Mouse (Mus musculus) liver, embryonic 12.5 days (tissue): ENCODE results near the gene Arfip1. TPM values are rescaled to one million over a fixed set of nuclear protein-coding genes. Genes with fewer than 3 reads are reported as not detected.

Experiments used
- ATAC-seq: fragments of 200-750 bp; cut with Nextera tagmentation; 2 replicates; pipeline ENCODE4 v1.8.0; 2017; ENCODE audit warnings: moderate number of reproducible peaks, mild to moderate bottlenecking, moderate library complexity
- H3K27ac ChIP-seq: fragments of 300-500 bp; sonication (generic); 2 replicates; pipeline ENCODE4 v1.5.1; 2016; ENCODE audit warnings: mild to moderate bottlenecking
- H3K27me3 ChIP-seq: fragments of 300-500 bp; sonication (generic); replicated peaks from 2 replicates; pipeline ENCODE4 v1.6.1; 2016; ENCODE audit warnings: mild to moderate bottlenecking, moderate library complexity
- H3K36me3 ChIP-seq: fragments of 300-500 bp; sonication (generic); 2 replicates; pipeline ENCODE4 v1.6.1; 2016; ENCODE audit warnings: mild to moderate bottlenecking, moderate library complexity
- H3K4me1 ChIP-seq: fragments of 300-500 bp; sonication (generic); 2 replicates; pipeline ENCODE4 v1.6.1; 2016
- H3K4me2 ChIP-seq: fragments of 300-500 bp; sonication (generic); 2 replicates; pipeline ENCODE4 v1.6.1; 2016; ENCODE audit warnings: mild to moderate bottlenecking, moderate library complexity
- H3K4me3 ChIP-seq: fragments of 300-500 bp; sonication (generic); 2 replicates; pipeline ENCODE4 v1.5.1; 2016; ENCODE audit warnings: mild to moderate bottlenecking, moderate library complexity
- H3K9ac ChIP-seq: fragments of 300-500 bp; sonication (generic); 2 replicates; pipeline ENCODE4 v1.6.1; 2016; ENCODE audit warnings: mild to moderate bottlenecking, moderate library complexity
- H3K9me3 ChIP-seq: fragments of 300-500 bp; sonication (generic); replicated peaks from 2 replicates; pipeline ENCODE4 v1.6.1; 2016; ENCODE audit warnings: mild to moderate bottlenecking, moderate library complexity
- WGBS: fragments of 180-500 bp; shearing (Covaris S2); methylation state at CpG from one replicate; pipeline ENCODE4 v1.1.7; 2016; ENCODE audit not compliant: insufficient replicate concordance; 5-methylcytosine and 5-hydroxymethylcytosine counted together
- polyA plus RNA-seq: library from polyadenylated mRNA; unstranded; fragments of >200 nt; fragmentation: Nextera tagmentation; extraction: Ambion mirVana; gene quantifications from 2 replicates; pipeline ENCODE4 v1.2.1, GENCODE M21; 2016

The Arfip1 gene
- polyA plus RNA-seq, 1 experiment from 2014 or later, result 16.5 TPM

DNA sequence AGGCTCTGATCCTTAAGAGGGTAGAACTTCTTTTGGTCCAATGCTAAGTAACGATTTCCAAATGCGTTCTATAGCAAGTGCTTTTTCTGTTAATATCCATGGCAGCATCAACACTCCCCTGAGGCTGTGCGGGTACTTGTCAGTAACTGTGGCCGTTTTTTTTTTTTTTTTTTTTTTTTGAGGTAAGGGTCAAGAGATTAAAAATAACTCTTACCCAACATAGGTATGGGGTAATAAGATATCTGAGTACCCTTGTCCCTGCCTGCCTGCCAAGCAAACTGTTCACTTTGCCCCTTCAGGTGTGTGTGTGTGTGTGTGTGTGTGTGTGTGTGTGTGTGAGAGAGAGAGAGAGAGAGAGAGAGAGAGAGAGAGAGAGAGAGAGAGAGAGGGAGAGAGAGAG lies 98.1 kb downstream of the Arfip1 start:
- WGBS, result 68% methylated on average over 4 of the region's 4 CpGs

DNA sequence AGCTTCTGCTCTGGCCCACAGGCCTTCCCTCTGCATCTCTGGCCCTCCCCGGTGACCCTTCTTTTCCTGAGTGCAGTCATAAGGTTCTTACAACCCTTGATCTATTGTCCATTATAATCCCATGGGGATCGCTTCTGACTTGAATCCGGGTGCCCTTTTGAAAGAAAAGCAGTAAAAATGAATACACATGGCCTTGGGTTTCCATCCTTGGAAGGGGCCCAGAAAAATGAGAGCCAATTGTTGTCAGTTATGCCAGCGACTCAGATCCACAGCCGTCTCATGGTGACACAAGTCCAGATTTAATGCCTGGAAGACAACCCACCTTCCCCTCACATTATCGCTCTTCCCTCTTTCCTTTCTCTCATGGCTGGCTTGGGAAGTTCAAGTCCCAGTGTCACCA lies 100.3 kb downstream of the Arfip1 start:
- WGBS, result 87% methylated on average over 6 of the region's 6 CpGs
- Histone ChIP-seq H3K9ac (no peak overlapping the region), H3K4me3 (no peak overlapping the region), H3K36me3 (no peaks in the 10 kb centered on the region), H3K4me2 (no peak overlapping the region), H3K9me3 (no peaks in the 10 kb centered on the region), H3K27me3 (peaks cover 56% of the 10 kb centered on the region), H3K4me1 (peaks cover 42% of the 10 kb centered on the region), H3K27ac (no peak overlapping the region)
- ATAC-seq, result no peak

More for the DNA sequence above, 98.1 kb downstream of the Arfip1 start:
- H3K4me1 ChIP-seq, result peaks cover 21% of the 10 kb centered on the region
- no peak overlapping the region for H3K4me3 ChIP-seq
- no peaks in the 10 kb centered on the region for H3K9me3 ChIP-seq
- no peak overlapping the region for H3K27ac ChIP-seq
- no peak overlapping the region for H3K9ac ChIP-seq
- H3K4me2 ChIP-seq, result no peak overlapping the region
- H3K27me3 ChIP-seq, result peaks cover 34% of the 10 kb centered on the region
- H3K36me3 ChIP-seq, result no peaks in the 10 kb centered on the region
- no peak for ATAC-seq

DNA sequence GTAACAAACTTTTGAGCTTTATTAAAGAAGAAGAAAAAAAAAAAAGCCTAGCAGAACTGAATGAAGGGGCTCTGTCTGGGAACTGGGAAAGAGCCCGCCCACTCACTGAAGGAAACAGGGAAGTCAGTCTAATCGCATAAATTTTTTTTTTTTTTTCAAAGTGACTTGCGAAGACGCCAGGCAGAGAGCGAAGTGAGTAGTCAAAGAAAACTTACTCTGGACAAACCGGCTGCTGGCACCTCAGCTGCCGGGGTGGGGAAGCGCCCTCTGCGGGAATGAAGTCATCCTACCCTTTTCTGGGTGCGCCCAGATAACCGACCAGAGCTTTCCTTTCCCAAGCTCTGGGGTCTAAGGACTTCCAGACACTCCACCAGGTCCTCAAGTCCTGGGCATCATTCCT lies 101.3 kb downstream of the Arfip1 start:
- no peak for ATAC-seq
- Histone ChIP-seq H3K4me3 (peak overlapping the region; percentile 78), H3K4me1 (peaks cover 53% of the 10 kb centered on the region), H3K9ac (peak overlapping the region; percentile 94), H3K4me2 (peak overlapping the region; percentile 97), H3K9me3 (no peaks in the 10 kb centered on the region), H3K27me3 (peaks cover 65% of the 10 kb centered on the region), H3K36me3 (peaks cover 4% of the 10 kb centered on the region), H3K27ac (peak overlapping the region; percentile 91)
- WGBS, result 3% methylated on average over 11 of the region's 11 CpGs

DNA sequence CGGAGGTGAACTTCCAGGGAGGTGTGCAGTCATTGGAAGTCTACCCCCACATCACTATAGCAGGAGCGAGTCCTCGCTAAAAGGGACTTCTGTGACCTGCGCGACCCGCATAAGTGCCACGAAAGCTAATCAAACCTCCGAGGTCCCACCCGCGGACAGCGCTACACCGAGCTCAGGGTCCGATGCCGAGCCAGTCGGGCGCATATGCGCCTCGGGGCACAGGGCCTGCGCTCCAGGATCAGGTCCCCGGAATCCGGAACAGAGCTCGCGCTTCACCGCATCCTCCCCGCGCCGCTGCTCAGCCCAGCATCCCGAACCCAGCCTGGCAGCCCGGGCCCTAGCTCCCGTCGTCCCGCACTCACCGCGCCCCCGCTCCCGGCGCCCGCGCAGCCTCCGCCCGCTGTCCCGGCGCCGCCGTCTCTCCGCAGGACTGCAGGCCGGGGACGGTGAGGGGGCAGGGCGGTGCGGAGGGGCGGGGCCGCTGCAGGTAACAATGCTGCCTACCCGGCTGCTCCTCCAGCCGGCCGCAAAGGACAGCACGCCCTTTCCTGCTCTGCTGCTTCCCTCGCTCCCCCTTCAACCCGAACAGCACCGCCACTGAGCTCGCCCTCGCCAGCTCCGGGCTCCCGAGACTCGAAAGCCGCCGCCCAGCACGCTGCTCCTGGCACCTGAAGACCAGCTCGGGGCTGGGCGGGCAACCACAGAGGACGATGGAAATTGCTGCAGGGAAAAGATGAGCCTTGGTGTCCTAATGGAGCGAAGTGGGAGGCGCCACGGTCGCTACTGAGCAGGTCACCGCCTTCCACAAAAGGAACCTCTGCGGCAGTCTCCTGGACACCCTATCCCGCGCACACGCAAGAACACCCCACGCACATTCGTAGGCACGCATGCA lies 102.2 kb downstream of the Arfip1 start, which contains the start of gene Fhdc1:
Gene Fhdc1 (minus strand): TSS at position 424 of the 892 bp plus-strand sequence.
- peaks cover 70% of the 10 kb centered on the region for H3K27me3 ChIP-seq
- H3K4me2 ChIP-seq, result peak within 1 kb of the TSS; percentile 97
- peak within 1 kb of the TSS; percentile 94 for H3K9ac ChIP-seq
- peak within 1 kb of the TSS; percentile 78 for H3K4me3 ChIP-seq
- ATAC-seq, result peak; percentile 72
- H3K27ac ChIP-seq, result peak within 1 kb of the TSS; percentile 91
- H3K4me1 ChIP-seq, result peaks cover 61% of the 10 kb centered on the region
- H3K9me3 ChIP-seq, result no peaks in the 10 kb centered on the region
- peaks cover 10% of the 10 kb centered on the region for H3K36me3 ChIP-seq
- WGBS, result under 1% methylated on average over 82 of the region's 82 CpGs

DNA sequence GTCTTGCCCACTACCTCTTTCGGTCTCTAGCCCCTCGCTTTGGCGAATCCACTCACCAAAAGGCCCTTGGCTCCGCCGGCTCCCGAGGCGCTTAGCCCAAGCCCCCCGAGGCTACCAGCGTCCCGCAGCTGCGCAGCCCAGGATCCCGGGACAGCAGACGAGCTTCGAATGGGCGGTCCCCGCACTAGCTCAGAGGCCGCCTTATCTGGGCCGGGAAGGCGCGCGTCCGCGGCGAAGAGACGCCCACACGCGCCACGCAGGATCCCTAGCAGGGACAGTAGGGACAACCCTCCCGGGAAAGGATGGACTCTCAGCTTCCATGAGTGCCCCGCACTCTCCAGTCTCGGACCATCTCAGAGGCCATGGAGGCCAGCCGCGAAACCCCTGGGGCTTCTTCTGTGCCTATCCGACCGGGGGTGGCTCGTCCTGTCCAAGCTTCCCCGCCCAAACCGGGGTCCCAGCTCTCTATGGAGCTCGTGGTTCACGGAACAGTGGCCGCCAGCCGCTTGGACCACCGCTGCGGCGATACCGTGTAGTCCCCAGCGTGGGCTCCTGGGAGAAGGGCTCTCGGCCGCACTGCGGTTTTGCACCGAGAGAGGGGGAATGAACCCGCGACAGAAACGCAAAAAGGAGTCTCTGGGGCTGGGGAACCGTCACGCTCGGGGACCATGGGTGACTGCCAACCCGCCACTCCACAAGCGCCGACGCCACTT lies 103.0 kb downstream of the Arfip1 start:
- peak overlapping the region; percentile 94 for H3K9ac ChIP-seq
- H3K27ac ChIP-seq, result peak overlapping the region; percentile 91
- peak overlapping the region; percentile 78 for H3K4me3 ChIP-seq
- peak overlapping the region; percentile 97 for H3K4me2 ChIP-seq
- H3K4me1 ChIP-seq, result peaks cover 69% of the 10 kb centered on the region
- peaks cover 76% of the 10 kb centered on the region for H3K27me3 ChIP-seq
- H3K9me3 ChIP-seq, result no peaks in the 10 kb centered on the region
- under 1% methylated on average over 61 of the region's 61 CpGs for WGBS
- H3K36me3 ChIP-seq, result peaks cover 16% of the 10 kb centered on the region
- ATAC-seq, result peak; percentile 82

DNA sequence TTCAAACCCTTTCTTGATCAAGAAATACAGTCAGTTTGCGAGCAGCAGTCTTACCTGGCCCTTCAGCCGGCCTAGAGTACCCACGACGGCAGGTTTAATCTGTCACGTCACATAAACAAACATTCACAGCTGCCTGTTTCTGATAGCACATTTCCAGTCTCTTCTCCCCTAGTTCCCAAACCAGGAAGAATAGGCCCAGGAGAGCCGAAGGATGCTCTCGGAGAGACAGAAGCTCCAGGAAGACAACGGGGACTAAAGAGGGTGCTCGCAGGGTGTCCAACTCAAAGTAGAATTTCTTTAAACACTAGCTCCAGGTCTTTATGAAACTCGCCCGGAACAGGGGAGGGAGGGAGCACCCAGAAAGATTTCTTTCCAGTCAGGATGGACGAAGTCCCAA lies 103.5 kb downstream of the Arfip1 start:
- peak overlapping the region; percentile 97 for H3K4me2 ChIP-seq
- 4% methylated on average over 12 of the region's 12 CpGs for WGBS
- H3K4me1 ChIP-seq, result peaks cover 75% of the 10 kb centered on the region
- peaks cover 82% of the 10 kb centered on the region for H3K27me3 ChIP-seq
- H3K9ac ChIP-seq, result peak overlapping the region; percentile 94
- peaks cover 21% of the 10 kb centered on the region for H3K36me3 ChIP-seq
- peak overlapping the region; percentile 78 for H3K4me3 ChIP-seq
- peak overlapping the region; percentile 91 for H3K27ac ChIP-seq
- H3K9me3 ChIP-seq, result no peaks in the 10 kb centered on the region
- ATAC-seq, result peak; percentile 65

DNA sequence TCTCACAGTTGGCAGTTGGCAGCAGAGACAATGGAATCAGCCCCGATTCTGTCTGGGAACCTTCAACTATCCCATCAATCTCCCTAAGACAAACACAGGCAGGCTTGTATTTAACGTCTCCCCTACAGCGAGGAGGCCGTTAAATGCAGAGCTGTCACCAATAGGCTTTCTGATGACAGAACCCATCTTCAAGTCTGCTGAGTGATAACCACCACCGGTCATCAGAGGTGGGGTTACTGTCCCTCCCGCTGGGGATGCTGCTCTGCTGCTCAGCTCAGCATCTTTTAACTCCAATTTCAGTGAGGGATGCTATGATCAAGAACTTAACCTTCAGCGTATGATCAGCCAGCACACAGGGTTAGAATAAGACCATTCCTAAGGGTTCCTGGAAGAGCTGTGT lies 104.2 kb downstream of the Arfip1 start:
- H3K4me1 ChIP-seq, result peaks cover 82% of the 10 kb centered on the region
- H3K27ac ChIP-seq, result peak overlapping the region; percentile 91
- no peaks in the 10 kb centered on the region for H3K9me3 ChIP-seq
- H3K27me3 ChIP-seq, result peaks cover 85% of the 10 kb centered on the region
- H3K4me3 ChIP-seq, result peak overlapping the region; percentile 78
- H3K4me2 ChIP-seq, result peak overlapping the region; percentile 97
- WGBS, result 7% methylated on average over 7 of the region's 7 CpGs
- H3K9ac ChIP-seq, result peak overlapping the region; percentile 94
- H3K36me3 ChIP-seq, result peaks cover 28% of the 10 kb centered on the region
- peak; percentile 59 for ATAC-seq

DNA sequence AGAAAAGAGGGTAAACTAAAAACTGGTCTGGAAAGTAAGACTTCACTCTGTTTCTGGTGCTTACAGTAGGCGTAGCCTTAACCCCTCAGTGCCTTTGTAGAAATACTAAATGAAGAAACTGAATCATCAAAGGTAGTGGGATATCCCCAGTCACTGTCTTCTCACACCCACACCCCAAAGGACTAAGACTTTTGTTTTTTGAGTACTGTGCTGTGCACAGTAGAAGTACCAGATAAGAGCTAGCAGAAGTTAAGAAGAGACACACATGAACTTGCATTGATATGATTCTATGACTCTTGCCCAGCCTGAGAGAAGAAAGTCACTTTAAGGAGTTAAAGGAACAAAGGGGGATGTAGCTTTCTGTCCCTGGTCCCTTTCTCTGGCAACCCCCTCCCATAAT lies 104.9 kb downstream of the Arfip1 start:
- H3K36me3 ChIP-seq, result peaks cover 35% of the 10 kb centered on the region
- H3K27me3 ChIP-seq, result peaks cover 78% of the 10 kb centered on the region
- ATAC-seq, result peak; percentile 27; the same call in 1 of the 2 replicates
- WGBS, result 65% methylated on average over 1 of the region's 1 CpGs
- peak overlapping the region; percentile 97 for H3K4me2 ChIP-seq
- peaks cover 89% of the 10 kb centered on the region for H3K4me1 ChIP-seq
- H3K9me3 ChIP-seq, result no peaks in the 10 kb centered on the region
- H3K27ac ChIP-seq, result peak overlapping the region; percentile 91
- H3K9ac ChIP-seq, result peak overlapping the region; percentile 94
- H3K4me3 ChIP-seq, result peak overlapping the region; percentile 78

DNA sequence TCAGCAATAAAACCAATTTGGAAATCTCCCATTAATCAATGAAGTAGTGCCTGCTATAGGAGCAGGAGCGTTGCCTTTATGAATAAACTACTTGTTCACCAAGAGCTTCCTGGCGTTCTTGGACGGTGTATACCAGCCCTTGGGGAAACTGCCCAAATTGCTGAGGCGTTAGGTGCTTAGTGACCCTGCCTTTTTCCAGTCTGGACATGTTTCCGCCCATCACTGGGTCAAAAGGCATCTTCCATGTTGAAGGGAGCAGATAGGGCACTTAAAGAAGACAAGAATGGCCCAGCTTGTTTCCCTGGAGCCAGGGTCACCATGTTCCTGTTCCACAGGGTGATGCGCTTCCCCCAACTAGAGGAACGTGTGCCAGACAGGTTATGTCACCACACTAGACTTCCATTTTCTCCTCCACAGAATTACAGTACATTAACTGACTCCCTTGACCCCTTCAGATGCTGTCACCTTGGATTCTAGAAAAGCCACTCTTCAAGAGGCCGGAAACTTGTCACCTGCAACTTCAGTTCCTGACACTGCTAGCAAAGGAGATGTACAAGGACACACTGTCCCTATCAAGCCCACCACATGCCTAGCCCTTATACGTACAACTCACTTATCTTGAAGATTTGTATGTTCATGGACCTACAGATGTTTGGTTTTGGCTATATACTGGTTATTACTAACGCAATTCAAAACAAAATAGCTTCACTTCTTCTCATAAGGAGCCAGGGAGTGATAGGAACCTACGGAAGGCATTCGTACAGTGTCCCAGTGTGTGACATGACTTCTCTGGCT lies 107.2 kb downstream of the Arfip1 start:
- Histone ChIP-seq H3K4me1 (peaks cover 97% of the 10 kb centered on the region), H3K9me3 (no peaks in the 10 kb centered on the region), H3K27ac (peak overlapping the region; percentile 71; the same call in 1 of the 2 replicates), H3K9ac (peak overlapping the region; percentile 3), H3K4me3 (0 out of 2 replicates have a peak overlapping the region, but pooled peaks have one; percentile 2), H3K4me2 (peak overlapping the region; percentile 97), H3K27me3 (peaks cover 59% of the 10 kb centered on the region), H3K36me3 (peaks cover 51% of the 10 kb centered on the region)
- no peak for ATAC-seq
- 78% methylated on average over 12 of the region's 12 CpGs for WGBS

DNA sequence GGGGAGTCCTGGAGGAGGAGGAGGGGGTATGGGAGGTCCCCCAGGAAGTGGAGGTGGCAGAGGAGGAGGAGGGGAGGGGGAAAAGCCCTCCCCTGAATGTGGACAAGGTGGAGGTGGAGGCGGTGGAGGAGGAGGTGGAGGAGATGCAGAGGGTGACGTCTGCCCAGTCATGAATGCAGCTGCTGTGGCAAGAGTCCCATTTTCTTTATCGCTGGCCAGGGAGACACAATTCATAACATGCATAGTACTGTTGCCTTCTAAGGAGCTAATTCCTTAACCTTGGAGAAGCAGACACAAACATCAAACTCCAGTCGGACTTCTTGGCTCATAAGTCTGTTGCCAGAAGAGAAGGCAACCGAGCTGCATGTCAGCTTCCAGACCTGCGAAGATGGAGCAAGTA lies 108.0 kb downstream of the Arfip1 start:
- Histone ChIP-seq H3K27ac (peak overlapping the region; percentile 95), H3K4me3 (peak overlapping the region; percentile 38), H3K4me2 (peak overlapping the region; percentile 97), H3K4me1 (peaks cover 98% of the 10 kb centered on the region), H3K27me3 (peaks cover 51% of the 10 kb centered on the region), H3K9ac (peak overlapping the region; percentile 67; the same call in 1 of the 2 replicates), H3K36me3 (peaks cover 58% of the 10 kb centered on the region), H3K9me3 (no peaks in the 10 kb centered on the region)
- ATAC-seq, result no peak
- WGBS, result 66% methylated on average over 6 of the region's 6 CpGs

DNA sequence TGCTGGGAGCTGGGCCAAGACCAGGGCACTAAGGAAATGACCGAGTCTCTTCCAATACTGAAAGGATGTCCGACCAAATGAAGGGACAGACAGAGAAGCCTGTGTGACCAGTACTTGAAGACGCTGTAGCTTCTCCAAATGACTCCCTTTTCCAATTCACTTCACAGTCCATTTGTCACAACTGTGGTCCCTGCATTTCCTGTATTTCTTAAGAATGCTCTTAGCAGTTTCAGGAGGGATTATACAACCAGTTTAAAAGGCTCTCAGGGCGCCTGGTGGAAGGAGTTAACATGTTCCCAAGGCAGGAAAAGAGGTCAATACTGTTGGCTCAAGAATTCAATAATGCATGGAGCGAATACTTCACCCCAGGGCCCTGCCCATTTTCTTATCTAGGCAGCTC lies 109.5 kb downstream of the Arfip1 start:
- Histone ChIP-seq H3K4me1 (peaks cover 99% of the 10 kb centered on the region), H3K36me3 (peaks cover 72% of the 10 kb centered on the region), H3K27ac (peak overlapping the region; percentile 95), H3K9me3 (no peaks in the 10 kb centered on the region), H3K4me2 (peak overlapping the region; percentile 97), H3K4me3 (peak overlapping the region; percentile 38), H3K27me3 (peaks cover 37% of the 10 kb centered on the region), H3K9ac (peak overlapping the region; percentile 67)
- ATAC-seq, result no peak
- WGBS, result 55% methylated on average over 5 of the region's 5 CpGs
